Mouse (Mus musculus) urinary bladder, postnatal 25 days (tissue): ENCODE measurements around the gene Gstk1.

ENCODE experiments used
- DNase-seq: peaks from one replicate; pipeline ENCODE4 v3.0.0; 2022; ENCODE audit warnings: low spot score

Gstk1 gene

GRCm38 (mm10) chr6:42270817-42271216 is 25.1 kb downstream of the Gstk1 start:
- no peak for DNase-seq

GRCm38 (mm10) chr6:42276151-42276550 is 30.4 kb downstream of the Gstk1 start:
- DNase-seq = no peak

- no peak for DNase-seq
Measured at GRCm38 (mm10) chr6:42282865-42283528, 37.3 kb downstream of the Gstk1 start.

- no peak for DNase-seq
Measured at GRCm38 (mm10) chr6:42286448-42286847, 40.7 kb downstream of the Gstk1 start, which contains the start of gene Clcn1. Gene Clcn1, plus strand, starts transcription at chr6:42286685.

GRCm38 (mm10) chr6:42287562-42287961 is 41.8 kb downstream of the Gstk1 start:
- no peak for DNase-seq

- DNase-seq = no peak
Measured at GRCm38 (mm10) chr6:42293327-42293726, 47.6 kb downstream of the Gstk1 start.

GRCm38 (mm10) chr6:42295549-42296094 is 49.9 kb downstream of the Gstk1 start:
- DNase-seq = no peak

GRCm38 (mm10) chr6:42299362-42299761 is 53.6 kb downstream of the Gstk1 start:
- no peak for DNase-seq
